Mouse (Mus musculus) 416B (cell line): ENCODE measurements around the gene Asah2.
"Not testable (repeated sequence)": the region's sequence is repeated elsewhere in the genome, so short reads cannot be mapped to it uniquely, and the experiment has no call there.

ENCODE experiments used
- DNase-seq: peaks from one replicate; pipeline ENCODE4 v3.0.0; 2011; ENCODE audit warnings: low read depth

Gene Asah2

DNA sequence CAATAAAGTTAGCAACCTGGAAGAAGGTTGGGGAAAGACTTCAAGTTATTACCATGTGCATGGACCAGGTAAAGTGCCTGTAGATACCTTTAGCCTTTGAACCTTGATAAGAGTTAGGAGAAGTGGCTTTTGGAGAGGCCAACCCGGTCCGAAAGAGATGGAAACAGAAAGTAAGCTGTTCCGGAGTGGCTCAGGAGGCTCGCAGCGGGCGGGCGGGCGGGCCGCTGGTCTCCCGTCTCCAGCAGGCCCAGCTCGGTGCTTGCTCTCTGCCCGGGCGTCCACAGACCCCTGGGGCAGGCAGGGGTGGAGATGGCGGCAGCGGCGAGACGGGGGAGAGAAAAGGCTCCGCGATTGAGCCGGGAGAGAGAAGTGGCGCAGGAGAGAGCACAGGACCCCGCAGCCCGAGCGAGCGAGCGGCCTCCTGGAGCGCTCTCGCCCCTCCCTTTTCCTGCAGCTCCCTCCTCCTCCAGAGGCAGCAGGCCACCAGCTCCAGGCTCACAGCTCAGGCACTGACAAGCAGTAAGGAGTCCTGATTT, at the start of gene Asah2:
Asah2 (minus strand) TSS at position 441 of the 536 bp plus-strand sequence.
- DNase-seq, result peak; percentile 77

DNA sequence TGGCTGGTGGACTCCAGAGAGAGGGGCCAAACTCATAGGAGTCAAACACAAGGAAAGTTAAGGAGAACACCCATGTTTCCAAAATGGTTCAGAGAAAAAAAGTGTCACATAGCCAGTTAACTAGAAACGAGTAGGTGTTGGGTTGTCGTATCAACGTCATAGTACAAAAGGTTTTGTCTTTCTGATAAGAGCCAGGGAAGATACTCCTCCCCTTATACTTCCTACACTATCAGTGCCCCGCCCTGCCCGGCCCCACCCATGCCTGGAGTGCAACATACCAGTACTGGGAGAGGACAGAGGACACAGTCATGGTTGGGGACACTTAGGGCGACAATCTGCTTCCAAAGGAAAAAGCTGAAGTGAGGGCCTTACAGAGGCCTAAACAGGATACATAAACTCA, 49.0 kb upstream of the Asah2 start:
- DNase-seq, result no peak

DNA sequence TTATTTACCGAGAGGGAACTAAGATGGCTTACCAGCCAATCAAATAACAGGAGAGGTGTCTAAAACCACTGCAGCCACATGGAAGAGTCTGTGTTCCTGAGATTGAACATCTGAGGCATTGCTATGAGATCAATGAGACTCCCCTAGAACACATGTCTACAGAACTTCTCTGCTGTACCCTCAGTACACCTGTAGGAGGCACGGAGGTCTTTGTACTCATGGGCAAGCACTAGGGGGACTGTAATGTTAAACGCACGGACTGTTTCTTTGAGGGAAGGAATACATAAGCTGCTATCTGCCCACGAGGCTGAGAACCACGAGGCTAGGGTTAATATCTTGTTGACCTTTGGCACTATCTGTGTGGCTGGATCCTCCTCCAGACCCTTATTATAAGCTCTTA, 44.5 kb upstream of the Asah2 start:
- DNase-seq, result no peak

DNA sequence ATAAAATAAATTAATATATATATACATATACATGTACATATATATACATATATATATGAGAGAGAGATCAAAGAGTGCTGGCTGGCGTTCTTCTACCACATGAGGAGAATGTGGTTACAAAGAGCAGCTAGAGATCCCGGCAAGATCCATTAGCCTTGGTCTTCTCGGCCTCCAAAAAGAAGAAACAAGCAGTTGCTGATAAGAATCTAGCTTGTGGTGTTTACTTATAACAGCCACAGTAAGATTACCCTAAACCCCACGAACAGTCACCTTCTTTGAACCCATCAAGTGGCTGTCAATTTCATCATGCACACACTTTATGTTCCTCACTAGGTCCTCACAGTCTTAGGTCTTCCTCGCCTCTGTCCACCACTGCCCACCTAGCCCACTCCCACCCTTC, 40.7 kb upstream of the Asah2 start:
- peak; percentile 91 for DNase-seq

- no peak for DNase-seq
Observed at GRCm38 (mm10) chr19:32142383-32142782, 34.4 kb upstream of the Asah2 start.

- DNase-seq, result peak; percentile 81
Observed at GRCm38 (mm10) chr19:32138361-32139088, 30.5 kb upstream of the Asah2 start.

- no peak for DNase-seq
Observed at GRCm38 (mm10) chr19:32137904-32138303, 29.9 kb upstream of the Asah2 start.

DNA sequence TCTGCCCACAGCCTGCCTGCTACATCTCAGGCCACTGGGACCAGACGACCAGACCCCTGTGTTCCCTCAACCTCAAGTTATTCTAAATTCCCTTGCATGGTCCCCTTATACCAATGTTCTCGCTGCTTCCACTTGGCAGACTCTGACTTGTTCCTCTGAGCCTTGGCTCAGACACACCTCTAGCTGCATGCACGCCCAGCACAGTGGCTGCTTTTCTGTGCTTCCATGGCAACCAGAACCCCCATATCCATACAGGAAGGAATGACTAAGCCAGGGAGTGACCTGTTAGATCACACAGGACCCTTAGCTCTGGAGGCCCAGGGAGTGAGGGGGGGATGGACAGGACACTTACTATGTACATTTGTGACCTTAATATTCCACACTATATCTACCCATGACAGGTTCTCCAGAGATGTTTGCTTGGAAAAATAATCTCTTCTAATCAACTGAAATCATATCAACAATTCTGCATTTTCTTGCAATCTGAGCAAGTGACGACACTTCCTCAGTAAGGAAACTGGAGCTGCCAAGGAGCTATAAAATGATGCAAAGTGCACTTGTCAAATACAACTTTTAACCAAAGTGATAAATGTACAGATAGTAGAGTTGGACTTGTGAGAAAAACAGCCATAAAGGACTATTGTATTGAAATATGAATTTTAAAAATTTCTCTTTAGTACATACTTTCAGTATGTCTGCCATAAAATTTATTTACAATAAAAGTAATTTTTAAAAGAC, 29.0 kb upstream of the Asah2 start:
- DNase-seq, result peak; percentile 61

- DNase-seq, result not testable (repeated sequence)
Observed at GRCm38 (mm10) chr19:32131707-32132488, 23.9 kb upstream of the Asah2 start.

DNA sequence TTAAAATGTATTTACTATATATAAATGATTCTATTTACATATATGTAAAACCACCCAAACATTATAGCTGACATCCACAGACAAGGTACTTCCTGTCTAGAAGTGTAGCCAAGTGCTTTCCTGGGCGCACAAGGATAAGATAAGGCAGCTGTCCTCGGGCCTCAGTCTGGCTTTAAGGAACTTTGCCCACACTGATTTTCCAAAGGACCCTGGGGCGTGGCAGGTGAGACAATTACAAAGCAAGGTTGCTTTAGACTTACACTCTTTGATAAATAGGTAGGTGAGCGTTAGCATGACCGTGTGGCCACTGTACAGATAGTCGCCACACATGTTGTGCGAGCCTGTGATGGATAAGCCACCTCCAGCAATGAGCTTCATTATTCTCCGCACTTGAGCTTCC, 21.3 kb upstream of the Asah2 start:
- no peak for DNase-seq

DNA sequence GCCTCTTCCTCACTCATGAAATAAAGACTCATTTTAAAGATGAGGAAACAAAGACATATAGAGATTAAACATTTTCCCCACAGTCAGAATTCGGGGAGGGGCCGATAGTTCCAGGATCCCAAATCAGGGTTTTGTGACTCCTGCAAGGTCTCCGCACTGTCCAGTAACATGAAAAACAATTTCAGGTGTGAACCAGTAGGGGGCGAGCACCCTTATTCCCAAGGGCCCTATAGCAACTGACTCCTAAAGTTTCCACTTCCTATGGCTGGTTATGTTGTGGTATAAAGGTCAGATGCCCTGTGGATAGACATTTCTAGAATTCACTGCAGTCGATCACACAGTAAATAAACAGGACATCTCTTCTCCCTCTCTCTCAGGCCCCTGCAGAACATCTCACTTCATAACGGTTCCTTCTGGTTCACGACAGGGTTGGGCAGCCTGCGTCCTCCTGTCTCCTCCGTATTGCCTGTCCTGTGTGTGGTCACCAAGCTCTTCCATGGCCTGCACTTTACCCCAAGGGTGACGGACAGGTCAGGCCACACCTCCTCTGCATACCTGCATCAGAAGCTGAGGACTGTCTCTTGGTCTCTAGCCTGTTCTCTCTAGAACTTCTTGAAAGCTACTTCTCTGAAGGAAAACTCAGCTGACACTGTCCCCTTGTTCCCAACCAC, 19.3 kb upstream of the Asah2 start:
- DNase-seq, result peak; percentile 62

DNA sequence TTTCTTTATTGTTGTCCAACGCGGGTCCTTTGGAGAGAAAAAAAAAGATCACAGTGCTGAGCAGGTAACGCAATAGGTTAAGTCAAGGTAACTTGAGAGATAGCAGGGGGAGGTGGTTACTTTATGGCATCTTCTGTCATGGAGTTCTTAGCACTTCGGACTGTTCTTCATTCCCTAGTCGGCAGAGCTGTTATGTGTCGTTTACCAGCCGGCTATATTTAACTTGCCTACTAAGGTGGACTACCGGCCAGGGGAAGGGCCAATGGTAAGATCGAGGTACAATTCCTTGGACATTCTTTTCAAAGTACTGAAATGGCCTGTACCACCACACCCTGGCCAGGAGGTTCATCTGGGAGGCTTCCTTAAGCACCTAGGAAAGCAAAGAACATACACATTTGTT, 16.1 kb upstream of the Asah2 start:
- no peak for DNase-seq

- DNase-seq, result no peak
Observed at GRCm38 (mm10) chr19:32123196-32123595, 15.2 kb upstream of the Asah2 start.

GRCm38 (mm10) chr19:32120798-32121197, 12.8 kb upstream of the Asah2 start:
- DNase-seq, result peak; percentile 27

- no peak for DNase-seq
Observed at GRCm38 (mm10) chr19:32119666-32120065, 11.7 kb upstream of the Asah2 start.

DNA sequence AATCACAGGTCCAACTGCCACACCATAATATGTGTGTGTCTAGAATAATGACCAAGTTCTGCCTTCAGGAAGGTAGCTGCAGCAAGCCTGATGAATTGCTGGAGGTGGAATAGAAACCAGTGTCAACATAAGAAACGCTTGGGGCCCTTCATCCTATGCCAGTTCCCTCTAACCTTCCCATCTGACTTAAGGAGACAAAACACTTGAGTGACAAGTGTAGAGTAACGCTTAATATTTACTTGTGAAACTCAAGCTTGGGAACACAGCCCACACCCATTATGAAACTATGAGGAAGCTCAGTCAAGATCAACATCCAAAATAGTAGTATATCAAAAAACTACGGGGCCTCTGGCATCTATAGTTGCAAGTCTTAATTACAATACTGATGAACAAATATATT, 10.5 kb upstream of the Asah2 start:
- no peak for DNase-seq

GRCm38 (mm10) chr19:32117484-32118018, 9.5 kb upstream of the Asah2 start:
- peak; percentile 28 for DNase-seq

DNA sequence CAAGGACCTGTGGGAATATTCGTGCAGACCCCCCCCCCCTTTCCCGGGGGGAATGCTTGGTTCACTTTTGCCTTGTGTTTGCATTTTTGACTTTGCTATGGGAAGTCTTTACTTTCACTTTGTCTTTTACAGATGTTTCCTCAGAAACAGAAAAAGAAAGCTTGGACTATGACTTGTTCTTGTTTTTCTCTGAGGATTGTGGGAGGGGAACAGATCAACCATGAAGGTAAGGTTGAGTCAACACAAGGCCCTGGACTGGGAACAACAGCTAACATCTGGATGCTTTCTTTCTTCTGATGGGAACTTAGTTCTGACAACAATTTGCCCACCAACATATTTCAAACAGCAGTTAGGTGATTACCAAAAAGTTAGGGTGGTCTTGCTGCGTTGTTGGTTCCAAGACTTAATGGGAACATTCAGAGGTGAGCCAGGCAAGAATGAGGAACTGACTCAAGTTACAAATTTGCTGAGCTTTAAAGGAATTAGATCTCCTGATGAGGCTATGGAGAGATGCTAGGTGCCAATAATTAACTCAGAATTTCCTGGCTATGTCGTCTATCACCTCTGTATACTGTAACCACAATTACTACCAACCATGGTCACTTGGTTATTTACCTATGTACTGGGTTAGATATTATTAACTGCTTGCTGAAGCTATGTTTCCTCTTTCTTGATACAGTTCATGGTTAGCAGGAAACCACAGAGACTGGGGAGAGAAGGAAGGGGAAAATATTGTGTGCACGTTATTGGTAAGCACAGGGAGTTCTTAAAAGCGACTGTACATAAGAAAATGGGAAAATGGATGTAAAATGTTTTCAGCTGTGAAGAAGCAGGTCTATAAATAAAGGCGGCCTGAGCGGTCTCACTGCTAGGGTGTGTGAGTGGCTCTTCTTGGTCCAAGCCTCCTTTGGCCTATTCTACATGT, 4.1 kb upstream of the Asah2 start:
- peak; percentile 82 for DNase-seq

DNA sequence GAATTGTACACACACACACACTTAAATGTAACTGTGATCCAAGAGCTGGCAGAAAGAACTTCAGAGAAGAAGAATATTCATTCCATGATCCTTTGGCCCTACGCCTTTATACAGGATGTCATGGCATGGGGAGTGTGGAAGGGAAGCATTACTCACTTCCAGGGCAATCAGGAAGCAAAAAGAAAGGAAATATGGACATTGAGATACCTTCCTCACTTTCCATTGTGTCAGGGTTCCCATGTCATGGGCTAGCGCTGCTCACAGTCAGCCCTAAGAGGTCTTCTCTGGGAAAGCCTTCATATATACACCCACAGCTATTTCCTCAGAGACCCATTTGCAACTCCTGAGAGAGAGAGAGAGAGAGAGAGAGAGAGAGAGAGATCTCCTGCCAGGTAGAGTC, 1.3 kb downstream of the Asah2 start:
- peak; percentile 42 for DNase-seq

GRCm38 (mm10) chr19:32104217-32104616, 3.8 kb downstream of the Asah2 start:
- no peak for DNase-seq

DNA sequence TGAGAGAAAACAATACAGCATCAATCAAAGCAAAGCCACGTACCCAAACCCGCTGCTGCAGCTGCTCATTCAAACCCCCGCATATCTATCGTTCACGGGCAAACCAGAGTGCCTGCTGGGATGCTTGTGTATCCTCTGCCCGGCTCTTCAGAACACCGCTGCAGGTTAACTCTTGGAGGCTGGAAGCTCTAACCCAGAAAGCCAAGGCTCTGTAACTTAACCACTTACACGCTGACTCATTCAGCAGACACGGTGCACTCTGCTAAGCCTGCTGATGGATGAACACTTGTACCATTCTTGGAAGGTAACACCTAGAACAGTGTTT, 5.1 kb downstream of the Asah2 start:
- DNase-seq, result no peak
